ENCODE assay signal across 29 mouse cellular contexts in the genomic region with DNA sequence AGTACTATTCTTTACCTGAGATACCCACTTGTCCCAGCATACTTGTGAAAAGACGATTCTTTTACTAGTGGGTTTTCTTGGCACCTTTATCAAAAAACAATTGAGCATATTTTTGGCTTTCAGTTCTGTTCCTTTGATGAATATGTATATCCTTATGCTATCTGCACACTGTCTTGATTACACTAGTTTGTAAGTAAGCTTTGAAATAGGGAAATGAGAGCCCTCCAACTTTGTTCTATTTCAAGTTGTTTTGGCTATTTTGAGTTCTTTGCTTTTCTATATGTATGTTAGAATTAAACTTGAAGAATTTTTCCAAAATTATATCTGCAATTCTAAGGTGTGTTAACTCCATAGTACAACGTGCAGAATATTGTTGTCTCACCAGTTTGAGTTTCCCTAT.
DNase-seq lines count a peak whose midpoint lies in the region; ATAC-seq and TF ChIP-seq lines count a peak whose summit lies in the region.
"Had no signal": no experiment of that assay in that cellular context is flagged by ENCODE, and none has a peak within 500 bp of the region (broad histone marks: within the 10 kb centered on the region; RNA-seq: fewer than 3 reads in every experiment).

No protein-coding gene starts in this region.

- no peaks in the 10 kb centered on the region for H3K27me3 ChIP-seq in forebrain, embryonic 15.5 days
- H3K27me3 ChIP-seq in forebrain, embryonic 11.5 days (ENCODE audit: control insufficient read depth, insufficient read depth, low read length) = no peaks in the 10 kb centered on the region
- no peaks in the 10 kb centered on the region for H3K27me3 ChIP-seq in forebrain, postnatal 0 days (ENCODE audit: insufficient read depth, low read length)
- H3K27me3 ChIP-seq in heart, embryonic 10.5 days (ENCODE audit: insufficient read depth, poor library complexity, severe bottlenecking) = no peaks in the 10 kb centered on the region
- H3K27me3 ChIP-seq: embryonic facial prominence, embryonic 13.5 days; hindbrain, embryonic 13.5 days; intestine, embryonic 15.5 days had no signal

- peak; percentile 64; the same call in 1 of the 2 replicates for ATAC-seq in forebrain, embryonic 15.5 days (replicated peaks)
- no peak for ATAC-seq in forebrain, embryonic 11.5 days (replicated peaks; ENCODE audit: low FRiP score)
- ATAC-seq in forebrain, postnatal 0 days = peak; percentile 85
- ATAC-seq: CD4-positive, CD25-positive, alpha-beta regulatory T cell, adult 4 months; hindbrain, embryonic 16.5 days; intestine, embryonic 15.5 days had no signal

- H3K4me2 ChIP-seq in forebrain, embryonic 15.5 days (replicated peaks) = no peak overlapping the region
- no peak overlapping the region for H3K4me2 ChIP-seq in forebrain, embryonic 11.5 days (ENCODE audit: low read depth, low read length, severe bottlenecking)
- no peak overlapping the region for H3K4me2 ChIP-seq in forebrain, postnatal 0 days (ENCODE audit: low read depth)
- H3K4me2 ChIP-seq: embryonic facial prominence, embryonic 13.5 days; heart, embryonic 11.5 days; hindbrain, embryonic 13.5 days; intestine, embryonic 15.5 days had no signal

- H3K27ac ChIP-seq in forebrain, embryonic 15.5 days (replicated peaks) = no peak overlapping the region
- no peak overlapping the region for H3K27ac ChIP-seq in forebrain, embryonic 11.5 days (ENCODE audit: low read depth, low read length)
- H3K27ac ChIP-seq in forebrain, postnatal 0 days (ENCODE audit: low read depth, low read length) = no peak overlapping the region
- H3K27ac ChIP-seq in heart, embryonic 10.5 days = no peak overlapping the region
- H3K27ac ChIP-seq: embryonic facial prominence, embryonic 10.5 days; embryonic facial prominence, embryonic 13.5 days; heart, adult 2 months; hindbrain, embryonic 10.5 days; hindbrain, embryonic 13.5 days; intestine, embryonic 15.5 days had no signal

- no peak for TF ChIP-seq POLR2A in brain, embryonic 14.5 days (IDR thresholded peaks at IDR 0.05; ENCODE audit: borderline replicate concordance, extremely low read depth, insufficient read depth, insufficient read length, poor library complexity, severe bottlenecking)

- no peak for DNase-seq in forebrain, embryonic 11.5 days (ENCODE audit: low spot score)
- DNase-seq in brain, adult 2 months (ENCODE audit: low read depth, low spot score) = peak; percentile 48
- DNase-seq in brain, embryonic 14.5 days (ENCODE audit: low read depth) = peak; percentile 34
- DNase-seq in forebrain, postnatal 0 days = no peak
- DNase-seq in heart, embryonic 10.5 days (ENCODE audit: low spot score) = no peak
- no peak for DNase-seq in lung, postnatal 4 days
- DNase-seq: adrenal gland, adult 2 months; adrenal gland, postnatal 14 days; cerebellum, adult 11 months; cerebellum, adult 8-10 months; cerebellum, postnatal 10 days; cerebellum, postnatal 36 days; embryo, embryonic 11 days; gastrocnemius, postnatal 10 days; gastrocnemius, postnatal 36 days; heart, adult 2 months; heart, postnatal 36 days; kidney, adult 11 months; kidney, adult 8-10 months had no signal

- H3K36me3 ChIP-seq in forebrain, embryonic 15.5 days = no peaks in the 10 kb centered on the region
- no peaks in the 10 kb centered on the region for H3K36me3 ChIP-seq in forebrain, embryonic 11.5 days (ENCODE audit: control insufficient read depth, insufficient read depth, low read length)
- no peaks in the 10 kb centered on the region for H3K36me3 ChIP-seq in forebrain, postnatal 0 days (ENCODE audit: insufficient read depth)
- H3K36me3 ChIP-seq in heart, embryonic 10.5 days = no peaks in the 10 kb centered on the region
- H3K36me3 ChIP-seq: embryonic facial prominence, embryonic 10.5 days; embryonic facial prominence, embryonic 13.5 days; hindbrain, embryonic 10.5 days; hindbrain, embryonic 13.5 days; intestine, embryonic 15.5 days had no signal

- TF ChIP-seq CTCF in brain, embryonic 14.5 days (IDR thresholded peaks at IDR 0.05; ENCODE audit: borderline replicate concordance, extremely low read depth, insufficient read depth, insufficient read length) = no peak
- no peak for TF ChIP-seq CTCF in forebrain, postnatal 0 days (IDR thresholded peaks at IDR 0.05; ENCODE audit: low read depth)

- H3K4me3 ChIP-seq in forebrain, embryonic 15.5 days = no peak overlapping the region
- no peak overlapping the region for H3K4me3 ChIP-seq in forebrain, embryonic 11.5 days (ENCODE audit: low read depth, low read length)
- no peak overlapping the region for H3K4me3 ChIP-seq in forebrain, postnatal 0 days (ENCODE audit: low read depth, low read length)
- H3K4me3 ChIP-seq in heart, embryonic 10.5 days = no peak overlapping the region
- H3K4me3 ChIP-seq: embryonic facial prominence, embryonic 10.5 days; embryonic facial prominence, embryonic 13.5 days; erythroblast, embryonic 14.5 days; heart, adult 2 months; hindbrain, embryonic 10.5 days; hindbrain, embryonic 13.5 days; intestine, embryonic 15.5 days had no signal

- H3K4me1 ChIP-seq in forebrain, embryonic 15.5 days = no peaks in the 10 kb centered on the region
- no peaks in the 10 kb centered on the region for H3K4me1 ChIP-seq in forebrain, embryonic 11.5 days (replicated peaks; ENCODE audit: control insufficient read depth, insufficient read depth, low read length)
- no peaks in the 10 kb centered on the region for H3K4me1 ChIP-seq in forebrain, postnatal 0 days (ENCODE audit: insufficient read depth)
- no peaks in the 10 kb centered on the region for H3K4me1 ChIP-seq in heart, embryonic 10.5 days
- H3K4me1 ChIP-seq: embryonic facial prominence, embryonic 10.5 days; embryonic facial prominence, embryonic 13.5 days; hindbrain, embryonic 10.5 days; hindbrain, embryonic 13.5 days; intestine, embryonic 15.5 days had no signal

- H3K9me3 ChIP-seq in forebrain, embryonic 15.5 days = no peaks in the 10 kb centered on the region
- H3K9me3 ChIP-seq in forebrain, embryonic 11.5 days (ENCODE audit: control insufficient read depth, low read length) = no peaks in the 10 kb centered on the region
- H3K9me3 ChIP-seq in forebrain, postnatal 0 days (ENCODE audit: low read length) = no peaks in the 10 kb centered on the region
- H3K9me3 ChIP-seq in heart, embryonic 10.5 days = no peaks in the 10 kb centered on the region
- H3K9me3 ChIP-seq: embryonic facial prominence, embryonic 10.5 days; embryonic facial prominence, embryonic 13.5 days; hindbrain, embryonic 10.5 days; hindbrain, embryonic 13.5 days; intestine, embryonic 15.5 days had no signal

- WGBS in forebrain, embryonic 15.5 days = 72% methylated on average over 2 of the region's 2 CpGs
- WGBS in forebrain, embryonic 11.5 days = 95% methylated on average over 2 of the region's 2 CpGs
- 49% methylated on average over 2 of the region's 2 CpGs for WGBS in forebrain, postnatal 0 days
- 74% methylated on average over 2 of the region's 2 CpGs for WGBS in heart, embryonic 10.5 days

- H3K9ac ChIP-seq in forebrain, embryonic 15.5 days (replicated peaks) = no peak overlapping the region
- no peak overlapping the region for H3K9ac ChIP-seq in forebrain, embryonic 11.5 days (ENCODE audit: low read length)
- H3K9ac ChIP-seq in forebrain, postnatal 0 days = no peak overlapping the region
- H3K9ac ChIP-seq: embryonic facial prominence, embryonic 13.5 days; hindbrain, embryonic 13.5 days; intestine, embryonic 15.5 days had no signal

Comparison
In these comparisons a context has a peak if more than half of its experiments do, and no peak if none do; other contexts are left out.
1. DNase-seq: peak in brain, adult 2 months (single experiment) and brain, embryonic 14.5 days (single experiment); none in forebrain, embryonic 11.5 days (single experiment), forebrain, postnatal 0 days (single experiment), heart, embryonic 10.5 days (single experiment) and lung, postnatal 4 days (0 of 2).